Mouse (Mus musculus): Measurements from ENCODE around the gene Aqp7.

GRCm38 (mm10) chr4:40997916-40998315 lies 50.0 kb downstream of the Aqp7 start:
- TF ChIP-seq CEBPB (IDR thresholded peaks at IDR 0.05; ENCODE audit: low read depth) (no peak), USF1 (IDR thresholded peaks at IDR 0.05; ENCODE audit: low read depth) (no peak), CTCF (IDR thresholded peaks at IDR 0.05; ENCODE audit: control insufficient read depth, insufficient read depth, insufficient read length) (no peak)
